Mouse (Mus musculus) hindbrain, embryonic 14.5 days (tissue): ENCODE results near the gene 2900026A02Rik. TPM values are rescaled to one million over a fixed set of nuclear protein-coding genes. Genes with fewer than 3 reads are reported as not detected.

Experiments used
- ATAC-seq: fragments of 200-750 bp; cut with Nextera tagmentation; 2 replicates; pipeline ENCODE4 v1.8.0; 2017; ENCODE audit warnings: moderate number of reproducible peaks, mild to moderate bottlenecking, moderate TSS enrichment, moderate library complexity; ENCODE audit not compliant: low FRiP score
- DNase-seq: peaks from one replicate; pipeline ENCODE4 v3.0.0-alpha.2; 2015; ENCODE audit warnings: low spot score
- H3K27ac ChIP-seq: fragments of 300-500 bp; sonication (generic); 2 replicates; pipeline ENCODE4 v1.5.1; 2014; ENCODE audit warnings: mild to moderate bottlenecking, moderate library complexity
- H3K27me3 ChIP-seq: fragments of 300-500 bp; sonication (generic); 2 replicates; pipeline ENCODE4 v1.6.1; 2014; ENCODE audit warnings: mild to moderate bottlenecking, low read length, mixed read lengths; ENCODE audit not compliant: control insufficient read depth, insufficient read depth
- H3K36me3 ChIP-seq: fragments of 300-500 bp; sonication (generic); replicated peaks from 2 replicates; pipeline ENCODE4 v1.6.1; 2014; ENCODE audit not compliant: control insufficient read depth, insufficient read depth
- H3K4me1 ChIP-seq: fragments of 300-500 bp; sonication (generic); replicated peaks from 2 replicates; pipeline ENCODE4 v1.6.1; 2014; ENCODE audit warnings: antibody characterized with exemption, low read length, mixed read lengths; ENCODE audit not compliant: control insufficient read depth, insufficient read depth
- H3K4me2 ChIP-seq: fragments of 300-500 bp; sonication (generic); replicated peaks from 2 replicates; pipeline ENCODE4 v1.6.1; 2014; ENCODE audit warnings: mild to moderate bottlenecking, moderate library complexity
- H3K4me3 ChIP-seq: fragments of 300-500 bp; sonication (generic); replicated peaks from 2 replicates; pipeline ENCODE4 v1.5.1; 2014; ENCODE audit warnings: mild to moderate bottlenecking, low read length
- H3K9ac ChIP-seq: fragments of 300-500 bp; sonication (generic); 2 replicates; pipeline ENCODE4 v1.6.1; 2014
- H3K9me3 ChIP-seq: fragments of 300-500 bp; sonication (generic); 2 replicates; pipeline ENCODE4 v1.6.1; 2016; ENCODE audit warnings: low read length; ENCODE audit not compliant: control insufficient read depth
- WGBS: fragments of 180-500 bp; shearing (Covaris S2); extraction: QIAGEN DNeasy Blood & Tissue Kit; methylation state at CpG from one replicate; pipeline ENCODE4 v1.1.7; 2014; 5-methylcytosine and 5-hydroxymethylcytosine counted together
- polyA plus RNA-seq: library from polyadenylated mRNA; unstranded; fragments of >200 nt; fragmentation: Nextera tagmentation; extraction: Ambion mirVana; gene quantifications from 2 replicates; pipeline ENCODE4 v1.2.1, GENCODE M21; 2014

The 2900026A02Rik gene
- polyA plus RNA-seq, 1 experiment from 2014 or later = 2.5 TPM

DNA sequence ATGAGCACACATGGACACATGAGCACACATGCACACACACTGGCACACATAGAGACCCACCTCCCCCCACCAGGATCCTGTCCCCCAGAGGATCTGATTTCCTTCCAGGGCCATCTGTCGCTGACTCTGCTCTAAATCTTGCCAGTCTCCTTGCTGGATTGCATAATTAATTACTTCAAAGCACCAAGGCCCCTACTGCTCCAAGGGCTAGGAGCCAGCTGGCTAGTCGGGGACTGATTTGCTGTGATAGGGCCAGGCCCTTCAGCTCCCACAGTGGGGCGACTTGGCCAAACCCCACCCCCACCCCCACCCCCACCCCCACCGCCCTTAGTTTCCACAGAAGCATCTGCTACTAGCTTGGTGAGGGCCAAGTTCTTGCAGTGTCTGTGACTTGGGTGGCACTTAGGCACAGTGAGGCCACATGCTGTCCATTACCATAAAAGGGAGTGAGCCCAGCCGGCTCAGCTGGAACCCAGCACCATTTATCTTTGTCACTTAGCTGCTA lies 179.4 kb downstream of the 2900026A02Rik start:
- H3K9me3 ChIP-seq = no peaks in the 10 kb centered on the region
- WGBS = 4% methylated on average over 5 of the region's 5 CpGs
- H3K9ac ChIP-seq = no peak overlapping the region
- no peaks in the 10 kb centered on the region for H3K36me3 ChIP-seq
- DNase-seq (peak; percentile 74), ATAC-seq (peak; percentile 92)
- H3K4me2 ChIP-seq = no peak overlapping the region
- H3K4me1 ChIP-seq = peaks cover 16% of the 10 kb centered on the region; the same call in 1 of the 2 replicates
- H3K27ac ChIP-seq = peak overlapping the region; percentile 51; the same call in 1 of the 2 replicates
- no peak overlapping the region for H3K4me3 ChIP-seq
- no peaks in the 10 kb centered on the region for H3K27me3 ChIP-seq

DNA sequence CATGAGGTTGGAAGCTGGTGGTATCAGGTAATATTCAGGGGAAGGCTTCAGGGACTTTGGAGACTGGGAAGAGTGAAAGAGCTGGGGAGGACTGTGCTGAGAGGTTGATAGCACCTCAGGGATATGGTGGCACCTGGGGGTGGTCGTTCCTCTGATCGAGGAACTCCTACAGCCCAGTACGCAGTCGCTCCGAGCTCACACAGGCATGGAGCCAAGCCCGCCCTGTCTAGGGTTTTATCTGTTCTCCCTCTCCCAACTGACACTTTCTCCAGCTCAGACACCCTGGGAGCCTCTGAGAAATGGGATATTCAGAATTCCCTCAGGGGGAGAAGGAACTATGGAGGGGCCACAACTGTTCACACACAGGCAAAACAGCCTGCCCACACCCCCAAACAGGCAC lies 180.3 kb downstream of the 2900026A02Rik start:
- H3K9ac ChIP-seq = no peak overlapping the region
- DNase-seq = no peak

DNA sequence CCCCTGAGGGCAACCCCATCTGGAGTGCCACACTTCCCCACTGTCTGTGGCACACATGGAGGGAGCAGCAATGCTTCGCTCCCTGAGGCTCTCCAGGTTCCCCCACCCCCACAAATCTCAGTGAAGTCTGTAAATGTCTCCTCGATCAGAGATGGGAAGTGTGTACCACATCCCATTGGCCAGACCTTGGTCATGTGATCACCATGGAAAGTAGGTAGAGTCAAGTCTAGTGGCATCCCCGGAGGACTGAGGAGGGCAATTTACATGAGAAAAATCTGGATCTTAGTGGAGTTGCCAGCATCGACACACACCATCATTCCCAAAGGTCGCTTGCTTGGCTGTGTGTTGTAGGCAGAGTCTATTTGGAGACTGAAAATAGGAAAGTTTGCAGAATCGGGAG lies 182.4 kb downstream of the 2900026A02Rik start:
- Histone ChIP-seq H3K36me3 (no peaks in the 10 kb centered on the region), H3K4me1 (peaks cover 29% of the 10 kb centered on the region; the same call in 1 of the 2 replicates), H3K9me3 (no peaks in the 10 kb centered on the region), H3K4me2 (no peak overlapping the region), H3K27ac (no peak overlapping the region), H3K9ac (no peak overlapping the region), H3K4me3 (no peak overlapping the region), H3K27me3 (no peaks in the 10 kb centered on the region)
- DNase-seq = no peak
- 71% methylated on average over 6 of the region's 6 CpGs for WGBS
- ATAC-seq = no peak

More for the DNA sequence above, 180.3 kb downstream of the 2900026A02Rik start:
- H3K4me2 ChIP-seq = no peak overlapping the region
- no peak for ATAC-seq
- no peaks in the 10 kb centered on the region for H3K27me3 ChIP-seq
- H3K4me3 ChIP-seq = no peak overlapping the region
- H3K4me1 ChIP-seq = peaks cover 16% of the 10 kb centered on the region; the same call in 1 of the 2 replicates
- peak overlapping the region; percentile 51 for H3K27ac ChIP-seq
- H3K9me3 ChIP-seq = no peaks in the 10 kb centered on the region
- no peaks in the 10 kb centered on the region for H3K36me3 ChIP-seq
- 72% methylated on average over 6 of the region's 6 CpGs for WGBS

Other genes with a start within 250 kb of the 2900026A02Rik start
- gene Grk3, start 205.4 kb downstream of the 2900026A02Rik start, polyA plus RNA-seq = 18.5 and 21.2 TPM in 2 replicates
- gene Crybb2, start 151.1 kb downstream of the 2900026A02Rik start, polyA plus RNA-seq = not detected in 2 replicates
- gene Crybb3, start 139.7 kb downstream of the 2900026A02Rik start, polyA plus RNA-seq = 0.57 and 0.99 TPM in 2 replicates
- gene Tmem211, start 5.7 kb upstream of the 2900026A02Rik start, polyA plus RNA-seq = not detected in 2 replicates
- gene Sgsm1, start 89.5 kb upstream of the 2900026A02Rik start, polyA plus RNA-seq = 14.8 and 15.0 TPM in 2 replicates
- gene Aym1, start 136.1 kb upstream of the 2900026A02Rik start, polyA plus RNA-seq = not detected in 2 replicates